Mouse (Mus musculus) embryonic facial prominence, embryonic 13.5 days (tissue): ENCODE measurements around the gene Baz2b. TPM values are rescaled to one million over a fixed set of nuclear protein-coding genes. Genes with fewer than 3 reads are reported as not detected.

Experiments used
- ATAC-seq: fragments of 200-750 bp; cut with Nextera tagmentation; 2 replicates; pipeline ENCODE4 v1.8.0; 2017; ENCODE audit warnings: low read depth; ENCODE audit not compliant: insufficient number of reproducible peaks, insufficient read depth, low FRiP score, low TSS enrichment
- H3K27ac ChIP-seq: fragments of 300-500 bp; sonication (generic); 2 replicates; pipeline ENCODE4 v1.5.1; 2015; ENCODE audit warnings: moderate library complexity, mild to moderate bottlenecking, inconsistent platforms
- H3K27me3 ChIP-seq: fragments of 300-500 bp; sonication (generic); 2 replicates; pipeline ENCODE4 v1.6.1; 2015; ENCODE audit warnings: mild to moderate bottlenecking, inconsistent platforms
- H3K36me3 ChIP-seq: fragments of 300-500 bp; sonication (generic); 2 replicates; pipeline ENCODE4 v1.6.1; 2015; ENCODE audit warnings: mild to moderate bottlenecking, inconsistent platforms
- H3K4me1 ChIP-seq: fragments of 300-500 bp; sonication (generic); 2 replicates; pipeline ENCODE4 v1.6.1; 2015; ENCODE audit warnings: inconsistent platforms
- H3K4me2 ChIP-seq: fragments of 300-500 bp; sonication (generic); 2 replicates; pipeline ENCODE4 v1.6.1; 2015; ENCODE audit warnings: moderate library complexity, mild to moderate bottlenecking, inconsistent platforms
- H3K4me3 ChIP-seq: fragments of 300-500 bp; sonication (generic); 2 replicates; pipeline ENCODE4 v1.5.1; 2015; ENCODE audit warnings: mild to moderate bottlenecking, inconsistent platforms
- H3K9ac ChIP-seq: fragments of 300-500 bp; sonication (generic); 2 replicates; pipeline ENCODE4 v1.6.1; 2015; ENCODE audit warnings: mild to moderate bottlenecking, inconsistent platforms
- H3K9me3 ChIP-seq: fragments of 300-500 bp; sonication (generic); 2 replicates; pipeline ENCODE4 v1.6.1; 2016; ENCODE audit warnings: inconsistent platforms
- WGBS: fragments of 180-500 bp; shearing (Covaris S2); methylation state at CpG from one replicate; pipeline ENCODE4 v1.1.7; 2015; ENCODE audit warnings: mixed read lengths; 5-methylcytosine and 5-hydroxymethylcytosine counted together
- polyA plus RNA-seq: library from polyadenylated mRNA; unstranded; fragments of >200 nt; fragmentation: Nextera tagmentation; extraction: Ambion mirVana; gene quantifications from 2 replicates; pipeline ENCODE4 v1.2.1, GENCODE M21; 2015

Gene Baz2b
- polyA plus RNA-seq, 1 experiment from 2014 or later: 70.2 TPM

GRCm38 (mm10) chr2:60115891-60116554 lies 93.6 kb downstream of the Baz2b start:
- no peak overlapping the region for H3K9ac ChIP-seq
- peaks cover 46% of the 10 kb centered on the region for H3K4me1 ChIP-seq
- no peak overlapping the region for H3K4me2 ChIP-seq
- 51% methylated on average over 12 of the region's 12 CpGs for WGBS
- ATAC-seq: no peak
- peaks cover 8% of the 10 kb centered on the region for H3K36me3 ChIP-seq
- no peak overlapping the region for H3K4me3 ChIP-seq
- H3K9me3 ChIP-seq: 0 out of 2 replicates have a peak, but pooled peaks cover 2% of the 10 kb centered on the region
- peak overlapping the region; percentile 12; the same call in 1 of the 2 replicates for H3K27ac ChIP-seq
- H3K27me3 ChIP-seq: no peaks in the 10 kb centered on the region

- no peak overlapping the region for H3K27ac ChIP-seq
- WGBS: 80% methylated on average over 4 of the region's 4 CpGs
- no peak overlapping the region for H3K4me3 ChIP-seq
- H3K27me3 ChIP-seq: no peaks in the 10 kb centered on the region
- H3K36me3 ChIP-seq: peaks cover 16% of the 10 kb centered on the region
- no peak overlapping the region for H3K9ac ChIP-seq
- peaks cover 37% of the 10 kb centered on the region for H3K4me1 ChIP-seq
- peaks cover 9% of the 10 kb centered on the region; the same call in 1 of the 2 replicates for H3K9me3 ChIP-seq
- no peak overlapping the region for H3K4me2 ChIP-seq
- ATAC-seq: no peak
Observed at GRCm38 (mm10) chr2:60114901-60115300, 94.7 kb downstream of the Baz2b start.

GRCm38 (mm10) chr2:60113661-60114560 lies 95.7 kb downstream of the Baz2b start:
- Histone ChIP-seq H3K4me1 (peaks cover 33% of the 10 kb centered on the region), H3K4me2 (no peak overlapping the region)

GRCm38 (mm10) chr2:60112116-60112515 lies 97.5 kb downstream of the Baz2b start:
- H3K4me1 ChIP-seq: peaks cover 29% of the 10 kb centered on the region
- 96% methylated on average over 2 of the region's 2 CpGs for WGBS

More at GRCm38 (mm10) chr2:60113661-60114560, 95.7 kb downstream of the Baz2b start:
- H3K9me3 ChIP-seq: peaks cover 9% of the 10 kb centered on the region; the same call in 1 of the 2 replicates
- H3K27ac ChIP-seq: no peak overlapping the region; the same call in 1 of the 2 replicates
- H3K9ac ChIP-seq: no peak overlapping the region
- ATAC-seq: no peak
- peaks cover 16% of the 10 kb centered on the region for H3K36me3 ChIP-seq
- WGBS: 71% methylated on average over 12 of the region's 12 CpGs
- no peaks in the 10 kb centered on the region for H3K27me3 ChIP-seq
- no peak overlapping the region for H3K4me3 ChIP-seq

GRCm38 (mm10) chr2:60109001-60109400 lies 100.6 kb downstream of the Baz2b start:
- H3K4me2 ChIP-seq: no peak overlapping the region
- H3K4me1 ChIP-seq: peaks cover 5% of the 10 kb centered on the region
- ATAC-seq: no peak
- no peak overlapping the region for H3K9ac ChIP-seq
- H3K27ac ChIP-seq: no peak overlapping the region
- H3K36me3 ChIP-seq: peaks cover 13% of the 10 kb centered on the region
- H3K9me3 ChIP-seq: peaks cover 9% of the 10 kb centered on the region; the same call in 1 of the 2 replicates
- H3K27me3 ChIP-seq: no peaks in the 10 kb centered on the region
- H3K4me3 ChIP-seq: no peak overlapping the region
- 89% methylated on average over 3 of the region's 3 CpGs for WGBS

More at GRCm38 (mm10) chr2:60112116-60112515, 97.5 kb downstream of the Baz2b start:
- no peaks in the 10 kb centered on the region for H3K27me3 ChIP-seq
- H3K4me3 ChIP-seq: no peak overlapping the region
- H3K27ac ChIP-seq: no peak overlapping the region
- H3K9me3 ChIP-seq: peaks cover 9% of the 10 kb centered on the region; the same call in 1 of the 2 replicates
- H3K36me3 ChIP-seq: peaks cover 16% of the 10 kb centered on the region
- no peak for ATAC-seq
- H3K9ac ChIP-seq: no peak overlapping the region
- no peak overlapping the region for H3K4me2 ChIP-seq

GRCm38 (mm10) chr2:60096625-60097024 lies 113.0 kb downstream of the Baz2b start:
- H3K4me1 ChIP-seq: peaks cover 6% of the 10 kb centered on the region; the same call in 1 of the 2 replicates
- no peak overlapping the region for H3K4me3 ChIP-seq
- no peak overlapping the region for H3K9ac ChIP-seq
- H3K27ac ChIP-seq: no peak overlapping the region
- ATAC-seq: no peak
- 83% methylated on average over 4 of the region's 4 CpGs for WGBS
- H3K27me3 ChIP-seq: no peaks in the 10 kb centered on the region
- H3K4me2 ChIP-seq: no peak overlapping the region
- H3K36me3 ChIP-seq: no peaks in the 10 kb centered on the region
- no peaks in the 10 kb centered on the region for H3K9me3 ChIP-seq

GRCm38 (mm10) chr2:60090280-60090679 lies 119.4 kb downstream of the Baz2b start:
- WGBS: 56% methylated on average over 6 of the region's 6 CpGs
- Histone ChIP-seq H3K27me3 (no peaks in the 10 kb centered on the region), H3K9me3 (no peaks in the 10 kb centered on the region), H3K9ac (no peak overlapping the region), H3K27ac (no peak overlapping the region), H3K4me3 (no peak overlapping the region), H3K4me1 (peaks cover 21% of the 10 kb centered on the region; the same call in 1 of the 2 replicates), H3K36me3 (peaks cover 5% of the 10 kb centered on the region), H3K4me2 (no peak overlapping the region)
- no peak for ATAC-seq

- H3K4me2 ChIP-seq: no peak overlapping the region
- H3K36me3 ChIP-seq: peaks cover 5% of the 10 kb centered on the region
- no peak overlapping the region for H3K27ac ChIP-seq
- no peak overlapping the region for H3K9ac ChIP-seq
- WGBS: 61% methylated on average over 15 of the region's 15 CpGs
- no peaks in the 10 kb centered on the region for H3K27me3 ChIP-seq
- no peaks in the 10 kb centered on the region for H3K9me3 ChIP-seq
- peaks cover 20% of the 10 kb centered on the region; the same call in 1 of the 2 replicates for H3K4me1 ChIP-seq
- H3K4me3 ChIP-seq: no peak overlapping the region
- no peak for ATAC-seq
Observed at GRCm38 (mm10) chr2:60089528-60090247, 120.0 kb downstream of the Baz2b start.

GRCm38 (mm10) chr2:60088785-60089527 lies 120.7 kb downstream of the Baz2b start:
- no peak for ATAC-seq
- 88% methylated on average over 14 of the region's 14 CpGs for WGBS

GRCm38 (mm10) chr2:60086197-60086903 lies 123.3 kb downstream of the Baz2b start:
- Histone ChIP-seq H3K27ac (no peak overlapping the region), H3K27me3 (no peaks in the 10 kb centered on the region), H3K4me1 (peaks cover 25% of the 10 kb centered on the region; the same call in 1 of the 2 replicates), H3K9ac (no peak overlapping the region), H3K4me3 (no peak overlapping the region), H3K9me3 (no peaks in the 10 kb centered on the region), H3K4me2 (no peak overlapping the region), H3K36me3 (peaks cover 5% of the 10 kb centered on the region)
- ATAC-seq: no peak
- 65% methylated on average over 8 of the region's 8 CpGs for WGBS

More at GRCm38 (mm10) chr2:60088785-60089527, 120.7 kb downstream of the Baz2b start:
- no peak overlapping the region for H3K4me3 ChIP-seq
- H3K9me3 ChIP-seq: no peaks in the 10 kb centered on the region
- H3K4me1 ChIP-seq: peaks cover 15% of the 10 kb centered on the region; the same call in 1 of the 2 replicates
- no peak overlapping the region for H3K9ac ChIP-seq
- peaks cover 5% of the 10 kb centered on the region for H3K36me3 ChIP-seq
- H3K27ac ChIP-seq: no peak overlapping the region
- H3K4me2 ChIP-seq: no peak overlapping the region
- H3K27me3 ChIP-seq: no peaks in the 10 kb centered on the region
